Mouse (Mus musculus) left cerebral cortex, adult 11 months (tissue): ENCODE results near the gene Usp3.

Source experiments
- DNase-seq: peaks from one replicate; pipeline ENCODE4 v3.0.0; 2022; ENCODE audit warnings: low spot score

Gene Usp3

DNA sequence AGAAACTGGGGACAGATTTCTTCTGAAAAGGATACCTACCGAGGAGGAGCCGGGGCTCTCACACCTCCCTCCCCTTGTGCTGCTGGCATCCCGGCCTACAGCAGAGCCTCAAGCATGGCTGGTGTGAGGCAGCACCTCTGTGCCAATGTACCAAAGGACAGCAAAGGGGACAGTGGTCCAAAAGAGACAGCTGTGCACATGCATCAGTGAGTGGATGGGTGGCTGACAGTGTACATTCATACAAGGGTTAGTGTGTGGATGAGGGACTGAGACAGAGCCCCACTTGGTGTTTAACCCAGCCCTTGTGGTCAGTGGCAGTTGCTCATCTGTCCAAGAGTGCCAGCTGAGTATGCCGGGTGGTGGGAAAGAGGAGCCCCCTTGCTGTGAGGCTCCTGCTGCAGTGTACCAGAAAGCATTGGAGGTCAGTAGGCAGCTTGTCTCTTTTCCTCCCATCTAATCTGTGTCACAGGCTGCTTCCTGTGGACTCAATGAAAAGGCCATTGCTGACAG lies 84.0 kb downstream of the Usp3 start:
- no peak for DNase-seq

GRCm38 (mm10) chr9:66507684-66508083 lies 85.3 kb downstream of the Usp3 start:
- no peak for DNase-seq

DNA sequence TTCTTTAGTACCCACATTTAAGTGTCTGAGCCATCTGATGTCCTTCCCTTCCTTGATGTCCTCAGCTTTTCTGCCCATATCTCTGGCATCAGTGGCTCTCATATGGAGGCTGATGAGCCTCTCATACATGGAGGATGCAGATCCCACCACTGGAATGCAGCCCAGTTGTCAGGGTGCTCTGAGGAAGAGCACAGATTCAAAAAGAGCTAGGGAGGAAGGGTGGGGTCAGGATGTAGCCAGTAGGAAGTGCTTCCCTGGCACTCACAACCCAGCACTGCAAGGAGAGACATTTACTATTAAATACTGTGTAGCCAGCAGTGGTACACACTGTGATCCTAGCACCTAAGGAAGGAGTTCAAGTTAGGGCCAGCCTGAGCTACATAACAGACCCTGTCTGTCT lies 86.5 kb downstream of the Usp3 start:
- DNase-seq = no peak

DNA sequence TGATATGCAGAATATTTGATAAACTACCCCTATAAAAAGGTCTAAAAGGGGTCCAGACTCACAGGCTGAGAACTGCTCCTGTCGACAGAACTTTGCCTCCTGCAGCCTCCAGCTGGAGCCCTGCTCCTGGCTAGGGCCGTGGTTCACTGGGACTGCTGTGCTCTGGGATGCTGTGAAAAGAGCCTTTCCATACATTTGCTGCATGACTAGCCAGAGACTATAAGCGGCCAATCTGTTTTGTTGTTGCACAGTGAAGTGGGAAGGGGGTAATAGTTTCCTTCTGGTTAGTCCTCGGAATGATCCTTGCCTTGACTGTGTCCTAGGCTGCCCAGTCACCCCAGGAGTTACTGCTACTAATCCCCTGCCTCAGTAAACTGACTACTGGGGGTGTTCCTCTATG lies 86.9 kb downstream of the Usp3 start:
- DNase-seq = no peak

- DNase-seq = no peak
Measured at GRCm38 (mm10) chr9:66505141-66505917, 87.6 kb downstream of the Usp3 start.

GRCm38 (mm10) chr9:66504518-66504917 lies 88.4 kb downstream of the Usp3 start:
- no peak for DNase-seq

- no peak for DNase-seq
Measured at GRCm38 (mm10) chr9:66503879-66504411, 89.0 kb downstream of the Usp3 start.

DNA sequence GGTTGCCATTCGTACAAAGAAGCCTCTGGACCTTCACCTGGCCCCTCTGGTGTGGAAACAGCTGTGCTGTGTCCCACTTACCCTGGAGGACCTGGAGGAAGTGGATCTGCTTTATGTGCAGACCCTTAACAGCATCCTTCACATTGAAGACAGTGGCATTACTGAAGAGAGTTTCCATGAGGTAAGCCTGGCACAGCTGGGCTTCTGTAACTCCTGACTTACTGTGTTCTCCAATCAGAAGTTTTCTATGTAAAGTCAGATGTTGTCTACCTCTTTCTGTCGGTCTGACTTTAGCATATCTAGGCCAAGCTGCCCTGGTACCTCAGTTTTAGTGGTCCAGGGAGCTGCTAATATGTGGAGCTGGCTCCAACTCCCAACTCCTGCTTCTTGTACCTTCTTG lies 91.7 kb downstream of the Usp3 start:
- no peak for DNase-seq

GRCm38 (mm10) chr9:66493992-66494391 lies 99.0 kb downstream of the Usp3 start:
- DNase-seq = no peak

DNA sequence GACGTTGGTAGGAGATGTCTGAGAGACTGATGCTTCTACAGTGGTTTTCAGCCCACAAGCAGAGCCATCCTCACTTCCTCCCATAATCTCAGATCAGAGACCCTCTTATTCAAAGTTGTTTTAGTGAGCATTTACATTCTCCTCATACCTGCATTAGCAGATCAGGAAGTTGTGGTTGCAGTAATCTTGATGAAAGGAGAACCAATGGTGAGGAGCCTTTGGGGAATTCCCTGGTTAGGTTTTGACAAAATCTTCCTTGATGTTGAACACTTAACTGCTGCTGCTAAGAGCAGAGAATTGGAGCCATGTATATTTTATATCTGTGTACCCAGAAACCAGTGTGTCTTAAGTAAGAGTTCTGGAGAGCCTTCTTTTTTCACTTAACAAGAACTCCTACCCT lies 100.6 kb downstream of the Usp3 start:
- DNase-seq = no peak

GRCm38 (mm10) chr9:66488786-66489185 lies 104.2 kb downstream of the Usp3 start:
- no peak for DNase-seq

DNA sequence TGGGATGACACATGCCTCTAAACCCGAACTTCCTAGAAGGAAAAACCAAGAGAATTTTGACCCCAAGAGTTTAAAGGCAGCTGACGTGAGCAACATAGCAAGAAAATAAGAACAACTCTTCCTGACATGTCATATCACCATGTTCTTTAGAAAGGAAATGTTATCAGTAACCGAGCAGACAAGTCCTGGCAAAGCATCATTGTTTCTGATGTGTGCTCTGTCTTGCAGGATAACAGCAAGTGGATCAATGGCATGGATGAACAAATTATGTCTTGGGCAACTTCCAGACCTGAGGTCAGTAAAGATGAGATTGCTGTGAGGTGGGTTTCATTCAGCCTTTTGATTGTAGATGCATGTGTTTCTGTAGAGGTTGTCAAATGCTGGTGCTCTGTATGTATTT lies 109.5 kb downstream of the Usp3 start:
- DNase-seq = no peak

DNA sequence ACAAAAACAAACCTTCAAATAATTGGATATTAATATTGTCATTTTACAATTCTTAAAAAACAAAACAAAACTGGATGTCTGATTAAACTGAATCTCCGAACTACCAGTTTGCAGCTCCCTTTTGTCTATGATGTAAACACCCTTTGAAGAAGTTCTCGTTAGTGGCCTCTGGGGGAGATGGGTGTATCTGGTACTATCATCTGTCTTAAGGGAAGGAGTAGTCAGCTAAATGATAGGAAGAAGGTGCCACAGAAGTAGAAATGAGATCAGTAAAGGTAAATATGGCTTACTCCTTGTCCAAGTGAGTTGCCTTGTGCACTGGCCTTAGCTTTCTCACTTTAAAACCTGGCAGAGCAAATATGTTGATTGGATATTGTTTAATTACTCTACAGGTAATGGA lies 115.2 kb downstream of the Usp3 start:
- DNase-seq = no peak

DNA sequence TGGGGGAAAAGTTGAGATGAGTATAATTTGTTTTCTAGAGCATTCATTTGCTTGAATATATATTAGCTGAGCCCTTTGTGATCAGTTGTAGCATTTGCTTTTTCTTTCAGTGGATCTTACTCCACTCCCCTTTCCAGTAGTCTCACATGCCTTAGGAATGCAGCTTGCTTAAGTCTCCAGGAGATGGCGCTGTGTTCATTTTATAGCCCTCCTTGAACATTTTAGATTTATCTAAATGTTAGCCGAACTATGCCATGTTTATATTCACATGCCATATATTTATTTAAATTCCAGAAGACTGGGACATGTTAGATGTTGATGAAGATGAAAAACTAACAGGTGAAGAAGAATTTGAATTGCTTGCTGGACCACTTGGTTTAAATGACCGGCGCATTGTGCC lies 127.9 kb downstream of the Usp3 start:
- DNase-seq = no peak
